Mouse (Mus musculus): ENCODE results near the gene Ugt1a6b. TPM values are rescaled to one million over a fixed set of nuclear protein-coding genes. Genes with fewer than 3 reads are reported as not detected.

The Ugt1a6b gene
- polyA plus RNA-seq, 1 experiment from 2014 or later, result not detected

DNA sequence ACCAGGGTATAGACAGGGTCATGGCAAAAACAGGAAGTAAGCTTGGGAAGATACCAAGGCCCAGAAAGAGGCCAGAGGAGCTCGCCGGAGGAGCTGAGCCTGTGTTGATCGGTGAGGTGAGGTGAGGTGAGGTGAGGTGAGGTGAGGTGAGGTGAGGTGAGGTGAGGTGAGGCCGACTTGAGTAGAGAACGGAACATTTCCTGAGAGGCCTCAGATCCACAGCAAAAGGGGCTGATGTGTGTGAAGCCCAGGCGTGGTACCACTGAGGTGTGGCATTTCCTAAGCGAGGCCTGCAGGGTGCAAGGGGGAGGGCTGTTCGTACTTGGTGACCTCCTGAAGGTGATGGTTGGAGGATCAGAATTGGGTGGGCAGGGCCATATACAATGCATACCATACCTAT lies 150.1 kb downstream of the Ugt1a6b start:
- H3K9me3 ChIP-seq (ENCODE audit: control insufficient read depth, low read length), result peaks cover 96% of the 10 kb centered on the region
- no peak overlapping the region for H3K9ac ChIP-seq (ENCODE audit: low read length)
- 77% methylated on average over 8 of the region's 8 CpGs for WGBS
- no peak overlapping the region for H3K27ac ChIP-seq (ENCODE audit: low read depth, low read length)
- H3K4me3 ChIP-seq (ENCODE audit: low read depth, low read length), result no peak overlapping the region
- ATAC-seq (replicated peaks; ENCODE audit: low FRiP score) (no peak), DNase-seq (ENCODE audit: low spot score) (no peak)
- H3K4me1 ChIP-seq (replicated peaks; ENCODE audit: control insufficient read depth, insufficient read depth, low read length), result no peaks in the 10 kb centered on the region
- H3K27me3 ChIP-seq (ENCODE audit: control insufficient read depth, insufficient read depth, low read length), result no peaks in the 10 kb centered on the region
- H3K36me3 ChIP-seq (ENCODE audit: control insufficient read depth, insufficient read depth, low read length), result no peaks in the 10 kb centered on the region
- H3K4me2 ChIP-seq (ENCODE audit: low read depth, low read length, severe bottlenecking), result no peak overlapping the region

DNA sequence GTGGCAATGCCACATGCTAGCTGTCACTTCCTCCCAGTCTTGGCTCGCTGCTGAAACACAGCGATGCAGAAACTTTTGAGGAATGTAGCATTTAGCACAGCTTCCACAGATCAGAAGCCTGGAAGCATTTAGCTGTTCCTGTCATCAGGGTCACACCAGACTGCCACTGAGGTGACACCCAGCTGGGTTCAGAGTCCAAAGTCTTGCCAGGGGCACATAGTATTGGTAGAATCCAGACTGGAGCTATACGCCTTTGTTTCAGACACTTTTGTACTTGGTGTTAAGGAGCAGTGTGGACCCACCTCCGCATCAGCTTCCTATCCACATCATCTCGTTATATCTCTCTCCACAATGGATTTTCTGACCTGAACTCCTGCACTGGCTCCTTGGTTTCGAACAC lies 150.5 kb downstream of the Ugt1a6b start:
- no peak overlapping the region for H3K9ac ChIP-seq (ENCODE audit: low read length)
- H3K4me2 ChIP-seq (ENCODE audit: low read depth, low read length, severe bottlenecking), result no peak overlapping the region
- WGBS, result 71% methylated on average over 6 of the region's 6 CpGs
- DNase-seq (ENCODE audit: low spot score) (no peak), ATAC-seq (replicated peaks; ENCODE audit: low FRiP score) (no peak)
- H3K27ac ChIP-seq (ENCODE audit: low read depth, low read length), result no peak overlapping the region
- H3K36me3 ChIP-seq (ENCODE audit: control insufficient read depth, insufficient read depth, low read length), result no peaks in the 10 kb centered on the region
- H3K4me3 ChIP-seq (ENCODE audit: low read depth, low read length), result no peak overlapping the region
- H3K4me1 ChIP-seq (replicated peaks; ENCODE audit: control insufficient read depth, insufficient read depth, low read length), result no peaks in the 10 kb centered on the region
- H3K9me3 ChIP-seq (ENCODE audit: control insufficient read depth, low read length), result peaks cover 93% of the 10 kb centered on the region
- H3K27me3 ChIP-seq (ENCODE audit: control insufficient read depth, insufficient read depth, low read length), result no peaks in the 10 kb centered on the region

DNA sequence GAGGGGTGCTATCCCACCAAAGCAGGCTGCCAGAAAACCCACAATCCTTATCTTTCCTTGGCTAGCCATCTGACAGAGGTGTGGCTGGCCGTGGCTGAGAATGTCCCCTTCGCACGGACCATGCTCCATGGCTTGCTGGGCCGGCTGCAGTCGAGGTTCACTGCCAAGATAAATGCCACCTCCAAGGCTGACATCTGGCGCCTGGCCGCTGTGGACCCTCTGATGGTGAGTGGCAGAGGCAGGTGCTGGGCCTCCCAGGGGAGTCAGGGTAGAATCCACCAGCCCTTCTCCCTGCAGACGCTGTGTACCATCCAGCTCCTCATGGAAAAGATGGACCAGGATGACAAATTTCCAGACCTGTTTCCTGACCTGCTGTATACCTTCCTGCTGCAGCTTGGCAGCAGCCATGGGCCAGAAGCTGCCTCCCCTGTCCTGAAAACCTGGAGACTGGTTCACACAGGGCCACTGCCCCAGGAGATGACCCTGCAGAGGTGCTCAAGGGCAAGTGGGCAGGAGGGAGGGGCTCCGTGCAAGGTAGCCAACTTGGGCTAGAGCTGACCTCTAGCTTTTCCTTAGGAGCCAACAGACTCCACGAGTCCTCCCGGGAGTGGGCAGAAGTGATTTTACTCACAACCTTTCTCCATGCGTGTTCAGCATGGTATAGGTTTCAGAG lies 151.9 kb downstream of the Ugt1a6b start:
- H3K9me3 ChIP-seq (ENCODE audit: control insufficient read depth, low read length), result peaks cover 82% of the 10 kb centered on the region
- WGBS, result 88% methylated on average over 12 of the region's 12 CpGs
- H3K4me1 ChIP-seq (replicated peaks; ENCODE audit: control insufficient read depth, insufficient read depth, low read length), result no peaks in the 10 kb centered on the region
- DNase-seq (ENCODE audit: low spot score) (no peak), ATAC-seq (replicated peaks; ENCODE audit: low FRiP score) (no peak)
- H3K4me2 ChIP-seq (ENCODE audit: low read depth, low read length, severe bottlenecking), result no peak overlapping the region
- no peaks in the 10 kb centered on the region for H3K27me3 ChIP-seq (ENCODE audit: control insufficient read depth, insufficient read depth, low read length)
- H3K27ac ChIP-seq (ENCODE audit: low read depth, low read length), result no peak overlapping the region
- H3K9ac ChIP-seq (ENCODE audit: low read length), result no peak overlapping the region
- no peak overlapping the region for H3K4me3 ChIP-seq (ENCODE audit: low read depth, low read length)
- H3K36me3 ChIP-seq (ENCODE audit: control insufficient read depth, insufficient read depth, low read length), result peaks cover 3% of the 10 kb centered on the region; the same call in 1 of the 2 replicates

DNA sequence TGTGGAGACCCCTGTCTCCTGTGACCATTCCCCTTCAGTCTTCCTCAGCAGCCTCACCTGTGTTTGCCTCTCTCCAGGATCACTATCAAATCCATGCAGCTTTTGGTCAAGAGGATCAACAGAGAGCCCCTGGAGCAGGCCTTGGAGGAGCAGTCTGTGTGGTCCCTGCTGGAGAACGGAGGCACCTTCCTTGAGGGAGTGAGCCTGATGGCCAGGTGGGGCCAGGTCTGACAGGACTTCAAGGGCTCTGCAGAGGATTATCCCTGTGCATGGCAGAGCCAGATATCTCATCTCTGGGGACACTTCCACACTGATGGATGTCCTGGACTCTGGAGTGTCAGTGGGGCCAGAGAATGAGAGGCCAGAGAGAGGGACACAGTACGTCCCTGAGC lies 152.4 kb downstream of the Ugt1a6b start:
- WGBS, result 64% methylated on average over 2 of the region's 2 CpGs
- Histone ChIP-seq H3K27me3 (ENCODE audit: control insufficient read depth, insufficient read depth, low read length) (no peaks in the 10 kb centered on the region), H3K36me3 (ENCODE audit: control insufficient read depth, insufficient read depth, low read length) (peaks cover 8% of the 10 kb centered on the region; the same call in 1 of the 2 replicates), H3K4me2 (ENCODE audit: low read depth, low read length, severe bottlenecking) (no peak overlapping the region), H3K4me3 (ENCODE audit: low read depth, low read length) (no peak overlapping the region), H3K9ac (ENCODE audit: low read length) (no peak overlapping the region), H3K27ac (ENCODE audit: low read depth, low read length) (no peak overlapping the region), H3K9me3 (ENCODE audit: control insufficient read depth, low read length) (peaks cover 81% of the 10 kb centered on the region), H3K4me1 (replicated peaks; ENCODE audit: control insufficient read depth, insufficient read depth, low read length) (no peaks in the 10 kb centered on the region)
- DNase-seq (ENCODE audit: low spot score) (no peak), ATAC-seq (replicated peaks; ENCODE audit: low FRiP score) (no peak)

DNA sequence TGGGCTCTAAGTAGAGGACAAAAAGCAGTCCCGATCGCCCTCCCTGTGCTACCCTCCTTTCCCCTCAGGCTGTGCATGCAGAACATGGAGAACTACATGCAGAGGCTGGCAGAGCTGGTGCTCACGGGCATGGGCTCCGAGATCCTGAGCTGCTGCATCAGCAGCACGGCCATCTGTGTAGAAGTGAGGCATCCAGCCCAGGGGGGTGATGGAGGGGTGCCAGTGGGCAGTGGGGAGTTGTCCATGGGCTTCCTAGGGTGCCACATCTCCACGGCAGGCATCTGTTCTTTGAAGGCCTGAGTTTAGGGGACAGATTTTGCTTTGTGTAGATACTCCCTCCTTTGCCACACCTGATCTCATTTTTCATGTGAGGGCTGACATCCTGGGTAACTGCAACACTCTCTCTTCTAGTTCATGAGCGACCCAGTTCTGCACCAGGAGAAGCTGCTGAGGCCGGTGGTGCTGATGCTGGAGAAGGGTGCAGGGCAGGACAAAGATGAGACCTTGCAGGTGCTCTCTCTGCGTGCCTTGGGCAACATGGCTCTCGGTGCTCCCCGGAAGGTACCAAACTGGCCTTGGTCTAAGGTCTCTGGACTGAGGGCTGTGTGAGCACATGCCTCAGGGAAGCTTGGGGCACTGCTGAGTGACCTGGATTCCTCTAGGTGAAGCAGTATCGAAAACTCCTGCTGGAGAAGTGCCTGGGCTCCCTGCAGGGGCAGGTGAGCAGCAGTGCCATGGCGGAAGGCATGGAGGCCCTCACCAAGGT lies 153.1 kb downstream of the Ugt1a6b start:
- WGBS, result 80% methylated on average over 13 of the region's 13 CpGs
- H3K36me3 ChIP-seq (ENCODE audit: control insufficient read depth, insufficient read depth, low read length), result peaks cover 8% of the 10 kb centered on the region; the same call in 1 of the 2 replicates

DNA sequence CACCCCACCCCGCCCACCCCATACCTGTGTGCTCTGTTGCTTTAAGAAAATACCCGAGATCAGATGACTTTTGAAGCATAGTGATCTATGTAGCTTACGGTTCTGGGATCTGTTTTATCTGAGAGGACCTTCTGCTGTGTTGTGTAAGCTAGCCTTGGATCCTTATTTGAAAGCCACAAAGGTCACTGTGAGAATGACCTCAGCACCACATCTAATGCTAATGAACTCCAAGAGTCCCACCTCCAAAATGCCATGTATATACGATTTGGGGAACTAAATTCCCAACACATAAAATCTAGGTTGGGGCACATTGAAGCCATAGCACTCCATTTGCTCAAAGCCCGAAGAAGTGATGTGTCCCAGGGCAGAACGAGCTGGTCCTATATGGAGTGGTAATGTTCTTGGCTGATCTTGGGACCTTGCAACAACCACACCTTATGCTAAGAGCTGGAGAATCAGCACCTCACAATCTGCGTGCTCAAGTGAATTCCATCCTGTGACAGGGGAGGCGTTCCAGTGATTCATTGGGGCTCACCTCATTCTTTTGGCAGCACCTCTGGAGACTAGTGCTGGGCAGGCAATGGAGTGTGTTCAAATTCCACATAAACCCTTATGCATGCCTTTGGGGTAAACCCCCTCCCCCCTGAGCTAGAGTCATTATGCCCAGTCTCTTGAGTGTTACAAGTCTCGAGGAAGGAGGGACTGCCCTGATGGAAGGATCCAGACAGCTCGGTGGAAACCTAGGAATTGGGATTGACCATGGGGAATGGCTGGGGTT lies 154.0 kb downstream of the Ugt1a6b start:
- ATAC-seq (replicated peaks; ENCODE audit: low FRiP score), result no peak
- Histone ChIP-seq H3K9ac (ENCODE audit: low read length) (no peak overlapping the region), H3K9me3 (ENCODE audit: control insufficient read depth, low read length) (peaks cover 73% of the 10 kb centered on the region), H3K4me3 (ENCODE audit: low read depth, low read length) (no peak overlapping the region), H3K27me3 (ENCODE audit: control insufficient read depth, insufficient read depth, low read length) (no peaks in the 10 kb centered on the region), H3K27ac (ENCODE audit: low read depth, low read length) (no peak overlapping the region), H3K4me1 (replicated peaks; ENCODE audit: control insufficient read depth, insufficient read depth, low read length) (no peaks in the 10 kb centered on the region), H3K36me3 (ENCODE audit: control insufficient read depth, insufficient read depth, low read length) (peaks cover 17% of the 10 kb centered on the region), H3K4me2 (ENCODE audit: low read depth, low read length, severe bottlenecking) (no peak overlapping the region)
- DNase-seq (ENCODE audit: low spot score), result no peak
- 80% methylated on average over 10 of the region's 10 CpGs for WGBS

More for the DNA sequence above, 153.1 kb downstream of the Ugt1a6b start:
- Histone ChIP-seq H3K27me3 (ENCODE audit: control insufficient read depth, insufficient read depth, low read length) (no peaks in the 10 kb centered on the region), H3K9me3 (ENCODE audit: control insufficient read depth, low read length) (peaks cover 78% of the 10 kb centered on the region), H3K4me3 (ENCODE audit: low read depth, low read length) (no peak overlapping the region), H3K27ac (ENCODE audit: low read depth, low read length) (no peak overlapping the region), H3K9ac (ENCODE audit: low read length) (no peak overlapping the region), H3K4me2 (ENCODE audit: low read depth, low read length, severe bottlenecking) (no peak overlapping the region), H3K4me1 (replicated peaks; ENCODE audit: control insufficient read depth, insufficient read depth, low read length) (no peaks in the 10 kb centered on the region)
- ATAC-seq (replicated peaks; ENCODE audit: low FRiP score) (no peak), DNase-seq (ENCODE audit: low spot score) (no peak)

DNA sequence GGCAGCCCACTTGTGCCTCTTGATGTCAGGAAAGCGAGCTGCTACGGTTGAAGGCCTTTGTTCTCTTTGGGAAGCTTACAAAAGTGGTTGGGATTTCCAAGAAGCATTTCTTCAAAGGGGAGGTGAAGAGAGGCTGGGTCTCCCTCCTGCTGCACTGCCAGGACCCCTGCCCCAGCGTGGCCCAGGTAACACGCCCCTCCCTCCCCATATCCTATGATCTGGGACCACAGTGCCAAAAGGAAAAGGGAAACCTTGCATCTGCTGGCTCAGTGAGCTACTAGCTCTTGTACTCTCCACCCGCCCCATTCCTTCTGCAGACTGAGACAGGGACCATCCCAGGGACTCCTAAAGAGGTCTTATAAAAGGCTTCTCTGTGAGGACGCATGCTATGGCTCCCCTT lies 154.6 kb downstream of the Ugt1a6b start:
- 82% methylated on average over 6 of the region's 6 CpGs for WGBS
- Histone ChIP-seq H3K4me1 (replicated peaks; ENCODE audit: control insufficient read depth, insufficient read depth, low read length) (no peaks in the 10 kb centered on the region), H3K36me3 (ENCODE audit: control insufficient read depth, insufficient read depth, low read length) (peaks cover 23% of the 10 kb centered on the region), H3K4me2 (ENCODE audit: low read depth, low read length, severe bottlenecking) (no peak overlapping the region), H3K4me3 (ENCODE audit: low read depth, low read length) (no peak overlapping the region), H3K9ac (ENCODE audit: low read length) (no peak overlapping the region), H3K27ac (ENCODE audit: low read depth, low read length) (no peak overlapping the region), H3K27me3 (ENCODE audit: control insufficient read depth, insufficient read depth, low read length) (no peaks in the 10 kb centered on the region), H3K9me3 (ENCODE audit: control insufficient read depth, low read length) (peaks cover 67% of the 10 kb centered on the region)
- ATAC-seq (replicated peaks; ENCODE audit: low FRiP score), result no peak
- no peak for DNase-seq (ENCODE audit: low spot score)

DNA sequence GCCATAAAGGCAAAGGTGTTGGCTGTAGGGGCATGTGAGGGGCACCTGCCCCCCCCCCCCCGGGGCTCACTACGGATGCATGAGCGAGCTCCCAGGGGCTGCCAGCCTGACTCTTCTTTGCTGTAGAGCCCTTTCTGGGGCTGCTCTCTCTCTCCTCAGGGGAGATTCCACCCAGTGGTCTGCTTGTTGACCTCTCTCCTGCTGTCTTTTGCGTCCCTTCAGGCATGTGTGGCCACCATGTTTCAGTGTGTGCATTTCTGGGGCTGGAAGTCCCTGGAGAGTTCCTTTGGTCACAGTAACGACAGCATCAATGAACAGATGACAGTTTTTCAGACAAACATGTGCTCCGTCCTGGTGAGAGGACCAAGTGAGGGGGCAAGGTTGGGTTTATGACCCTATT lies 155.3 kb downstream of the Ugt1a6b start:
- Histone ChIP-seq H3K4me1 (replicated peaks; ENCODE audit: control insufficient read depth, insufficient read depth, low read length) (no peaks in the 10 kb centered on the region), H3K9ac (ENCODE audit: low read length) (no peak overlapping the region), H3K27me3 (ENCODE audit: control insufficient read depth, insufficient read depth, low read length) (no peaks in the 10 kb centered on the region), H3K4me3 (ENCODE audit: low read depth, low read length) (no peak overlapping the region), H3K4me2 (ENCODE audit: low read depth, low read length, severe bottlenecking) (no peak overlapping the region), H3K27ac (ENCODE audit: low read depth, low read length) (no peak overlapping the region), H3K36me3 (ENCODE audit: control insufficient read depth, insufficient read depth, low read length) (peaks cover 30% of the 10 kb centered on the region), H3K9me3 (ENCODE audit: control insufficient read depth, low read length) (peaks cover 61% of the 10 kb centered on the region)
- no peak for DNase-seq (ENCODE audit: low spot score)
- 0 out of 2 replicates have a peak, but pooled peaks have one; percentile 1 for ATAC-seq (replicated peaks; ENCODE audit: low FRiP score)
- 72% methylated on average over 6 of the region's 6 CpGs for WGBS
